Mouse (Mus musculus): ENCODE measurements around the gene Ripor3.

GRCm38 (mm10) chr2:167958843-167959242, 51.6 kb downstream of the Ripor3 start:
- TF ChIP-seq CTCF (IDR thresholded peaks at IDR 0.05; ENCODE audit: low read depth, low read length) (no peak), POLR2A (IDR thresholded peaks at IDR 0.05; ENCODE audit: insufficient read depth, low read length) (no peak)
